Mouse (Mus musculus): ENCODE results near the gene Sept11. TPM values are rescaled to one million over a fixed set of nuclear protein-coding genes. Genes with fewer than 3 reads are reported as not detected.

Sept11 gene
- total and polyA plus RNA-seq, 2 experiments from 2014 or later, result 104 TPM

- ATAC-seq (peak; percentile 73), DNase-seq (peak; percentile 50)
- Histone ChIP-seq H3K4me2 (ENCODE audit: low read depth) (peak overlapping the region; percentile 83), H3K9ac (peak overlapping the region; percentile 83), H3K4me1 (ENCODE audit: insufficient read depth) (peaks cover 30% of the 10 kb centered on the region), H3K27ac (ENCODE audit: low read depth, low read length) (peak overlapping the region; percentile 94), H3K9me3 (ENCODE audit: low read length) (no peaks in the 10 kb centered on the region), H3K4me3 (ENCODE audit: low read depth, low read length) (peak overlapping the region; percentile 83), H3K36me3 (ENCODE audit: insufficient read depth) (no peaks in the 10 kb centered on the region; the same call in 1 of the 2 replicates), H3K27me3 (ENCODE audit: insufficient read depth, low read length) (no peaks in the 10 kb centered on the region)
- no peak for TF ChIP-seq CTCF (IDR thresholded peaks at IDR 0.05; ENCODE audit: low read depth)
- 2% methylated on average over 50 of the region's 50 CpGs for WGBS
Observed at GRCm38 (mm10) chr5:93093638-93094527, 646 bp downstream of the Sept11 start.

GRCm38 (mm10) chr5:93095301-93095700 is 2.1 kb downstream of the Sept11 start:
- H3K27me3 ChIP-seq (ENCODE audit: insufficient read depth, low read length), result no peaks in the 10 kb centered on the region
- WGBS, result 27% methylated on average over 7 of the region's 7 CpGs
- no peaks in the 10 kb centered on the region for H3K36me3 ChIP-seq (ENCODE audit: insufficient read depth)
- ATAC-seq (no peak), DNase-seq (no peak)
- H3K4me2 ChIP-seq (ENCODE audit: low read depth), result peak overlapping the region; percentile 83
- H3K27ac ChIP-seq (ENCODE audit: low read depth, low read length), result no peak overlapping the region
- peak overlapping the region; percentile 83 for H3K4me3 ChIP-seq (ENCODE audit: low read depth, low read length)
- H3K9me3 ChIP-seq (ENCODE audit: low read length), result no peaks in the 10 kb centered on the region
- H3K9ac ChIP-seq, result 0 out of 2 replicates have a peak overlapping the region, but pooled peaks have one; percentile 18
- TF ChIP-seq CTCF (IDR thresholded peaks at IDR 0.05; ENCODE audit: low read depth), result no peak
- H3K4me1 ChIP-seq (ENCODE audit: insufficient read depth), result peaks cover 30% of the 10 kb centered on the region

- Histone ChIP-seq H3K9me3 (ENCODE audit: low read length) (no peaks in the 10 kb centered on the region), H3K36me3 (ENCODE audit: insufficient read depth) (no peaks in the 10 kb centered on the region), H3K4me3 (ENCODE audit: low read depth, low read length) (no peak overlapping the region), H3K4me1 (ENCODE audit: insufficient read depth) (peaks cover 25% of the 10 kb centered on the region), H3K4me2 (ENCODE audit: low read depth) (no peak overlapping the region), H3K27me3 (ENCODE audit: insufficient read depth, low read length) (no peaks in the 10 kb centered on the region), H3K9ac (no peak overlapping the region), H3K27ac (ENCODE audit: low read depth, low read length) (no peak overlapping the region)
- TF ChIP-seq CTCF (IDR thresholded peaks at IDR 0.05; ENCODE audit: low read depth), result no peak
- no peak for DNase-seq
- no peak for ATAC-seq
- WGBS, result 64% methylated on average over 13 of the region's 13 CpGs
Observed at GRCm38 (mm10) chr5:93097204-93097906, 4.1 kb downstream of the Sept11 start.

- Histone ChIP-seq H3K27ac (ENCODE audit: low read depth, low read length) (no peak overlapping the region), H3K4me2 (ENCODE audit: low read depth) (no peak overlapping the region), H3K4me3 (ENCODE audit: low read depth, low read length) (no peak overlapping the region), H3K9ac (no peak overlapping the region), H3K9me3 (ENCODE audit: low read length) (no peaks in the 10 kb centered on the region), H3K4me1 (ENCODE audit: insufficient read depth) (peaks cover 25% of the 10 kb centered on the region), H3K27me3 (ENCODE audit: insufficient read depth, low read length) (no peaks in the 10 kb centered on the region), H3K36me3 (ENCODE audit: insufficient read depth) (no peaks in the 10 kb centered on the region)
- DNase-seq (no peak), ATAC-seq (no peak)
- 53% methylated on average over 6 of the region's 6 CpGs for WGBS
- TF ChIP-seq CTCF (IDR thresholded peaks at IDR 0.05; ENCODE audit: low read depth), result no peak
Observed at GRCm38 (mm10) chr5:93098219-93098618, 5.0 kb downstream of the Sept11 start.

GRCm38 (mm10) chr5:93098811-93099210 is 5.6 kb downstream of the Sept11 start:
- Histone ChIP-seq H3K9me3 (ENCODE audit: low read length) (no peaks in the 10 kb centered on the region), H3K27ac (ENCODE audit: low read depth, low read length) (no peak overlapping the region), H3K4me3 (ENCODE audit: low read depth, low read length) (no peak overlapping the region), H3K36me3 (ENCODE audit: insufficient read depth) (no peaks in the 10 kb centered on the region), H3K4me2 (ENCODE audit: low read depth) (no peak overlapping the region), H3K27me3 (ENCODE audit: insufficient read depth, low read length) (no peaks in the 10 kb centered on the region), H3K9ac (no peak overlapping the region), H3K4me1 (ENCODE audit: insufficient read depth) (peaks cover 25% of the 10 kb centered on the region)
- WGBS, result 81% methylated on average over 14 of the region's 14 CpGs
- no peak for ATAC-seq
- no peak for DNase-seq
- no peak for TF ChIP-seq CTCF (IDR thresholded peaks at IDR 0.05; ENCODE audit: low read depth)

- Histone ChIP-seq H3K9me3 (ENCODE audit: low read length) (no peaks in the 10 kb centered on the region), H3K4me1 (ENCODE audit: insufficient read depth) (peaks cover 13% of the 10 kb centered on the region; the same call in 1 of the 2 replicates), H3K27me3 (ENCODE audit: insufficient read depth, low read length) (no peaks in the 10 kb centered on the region), H3K36me3 (ENCODE audit: insufficient read depth) (no peaks in the 10 kb centered on the region), H3K4me3 (ENCODE audit: low read depth, low read length) (no peak overlapping the region), H3K4me2 (ENCODE audit: low read depth) (no peak overlapping the region), H3K9ac (no peak overlapping the region), H3K27ac (ENCODE audit: low read depth, low read length) (0 out of 2 replicates have a peak overlapping the region, but pooled peaks have one; percentile 9)
- ATAC-seq, result no peak
- WGBS, result 84% methylated on average over 4 of the region's 4 CpGs
- DNase-seq, result no peak
- no peak for TF ChIP-seq CTCF (IDR thresholded peaks at IDR 0.05; ENCODE audit: low read depth)
Observed at GRCm38 (mm10) chr5:93100906-93101305, 7.7 kb downstream of the Sept11 start.

All from forebrain, postnatal 0 days (tissue).